Mouse (Mus musculus) forebrain, embryonic 16.5 days (tissue): ENCODE measurements around the gene Ccdc162. TPM values are rescaled to one million over a fixed set of nuclear protein-coding genes. Genes with fewer than 3 reads are reported as not detected.
"Not testable (repeated sequence)": the region's sequence is repeated elsewhere in the genome, so short reads cannot be mapped to it uniquely, and the experiment has no call there.

Source experiments
- ATAC-seq: fragments of 200-750 bp; cut with Nextera tagmentation; 2 replicates; pipeline ENCODE4 v1.8.0; 2017; ENCODE audit warnings: mild to moderate bottlenecking, moderate library complexity
- H3K27ac ChIP-seq: fragments of 300-500 bp; sonication (generic); 2 replicates; pipeline ENCODE4 v1.5.1; 2014; ENCODE audit warnings: low read length, control low read depth
- H3K27me3 ChIP-seq: fragments of 300-500 bp; sonication (generic); replicated peaks from 2 replicates; pipeline ENCODE4 v1.6.1; 2014; ENCODE audit warnings: low read length; ENCODE audit not compliant: control insufficient read depth, insufficient read depth
- H3K36me3 ChIP-seq: fragments of 300-500 bp; sonication (generic); 2 replicates; pipeline ENCODE4 v1.6.1; 2014; ENCODE audit not compliant: control insufficient read depth, insufficient read depth
- H3K4me1 ChIP-seq: fragments of 300-500 bp; sonication (generic); replicated peaks from 2 replicates; pipeline ENCODE4 v1.6.1; 2014; ENCODE audit warnings: low read length; ENCODE audit not compliant: control insufficient read depth, insufficient read depth
- H3K4me2 ChIP-seq: fragments of 300-500 bp; sonication (generic); 2 replicates; pipeline ENCODE4 v1.6.1; 2014; ENCODE audit warnings: mild to moderate bottlenecking, low read length, control low read depth
- H3K4me3 ChIP-seq: fragments of 300-500 bp; sonication (generic); replicated peaks from 2 replicates; pipeline ENCODE4 v1.5.1; 2014; ENCODE audit warnings: mild to moderate bottlenecking, low read length, control low read depth
- H3K9ac ChIP-seq: fragments of 300-500 bp; sonication (generic); replicated peaks from 2 replicates; pipeline ENCODE4 v1.6.1; 2014; ENCODE audit warnings: low read depth, low read length, control low read depth
- H3K9me3 ChIP-seq: fragments of 300-500 bp; sonication (generic); 2 replicates; pipeline ENCODE4 v1.6.1; 2016; ENCODE audit warnings: low read length; ENCODE audit not compliant: control insufficient read depth
- WGBS: fragments of 180-500 bp; shearing (Covaris S2); extraction: QIAGEN DNeasy Blood & Tissue Kit; methylation state at CpG from one replicate; pipeline ENCODE4 v1.1.7; 2014; 5-methylcytosine and 5-hydroxymethylcytosine counted together
- polyA plus RNA-seq: library from polyadenylated mRNA; unstranded; fragments of >200 nt; fragmentation: Nextera tagmentation; extraction: Ambion mirVana; gene quantifications from 2 replicates; pipeline ENCODE4 v1.2.1, GENCODE M21; 2015

Ccdc162 gene
- polyA plus RNA-seq, 1 experiment from 2014 or later, result 0.44 TPM

GRCm38 (mm10) chr10:41655684-41656083 is 60.8 kb downstream of the Ccdc162 start:
- H3K9me3 ChIP-seq, H3K4me3 ChIP-seq, H3K27ac ChIP-seq, H3K4me1 ChIP-seq, H3K4me2 ChIP-seq, H3K36me3 ChIP-seq, ATAC-seq, H3K27me3 ChIP-seq, H3K9ac ChIP-seq: not testable (repeated sequence)

- Histone ChIP-seq H3K9me3 (no peaks in the 10 kb centered on the region), H3K27me3 (no peaks in the 10 kb centered on the region), H3K4me2 (no peak overlapping the region), H3K4me3 (no peak overlapping the region), H3K27ac (no peak overlapping the region), H3K9ac (no peak overlapping the region), H3K36me3 (no peaks in the 10 kb centered on the region), H3K4me1 (peaks cover 9% of the 10 kb centered on the region)
- ATAC-seq, result no peak
- 82% methylated on average over 7 of the region's 7 CpGs for WGBS
Measured at GRCm38 (mm10) chr10:41652988-41653387, 63.4 kb downstream of the Ccdc162 start.

- Histone ChIP-seq H3K4me1 (peaks cover 9% of the 10 kb centered on the region), H3K9me3 (no peaks in the 10 kb centered on the region), H3K4me2 (no peak overlapping the region), H3K27ac (no peak overlapping the region), H3K9ac (no peak overlapping the region), H3K27me3 (no peaks in the 10 kb centered on the region), H3K36me3 (no peaks in the 10 kb centered on the region), H3K4me3 (no peak overlapping the region)
- ATAC-seq, result no peak; the same call in 1 of the 2 replicates
- WGBS, result 28% methylated on average over 6 of the region's 6 CpGs
Measured at GRCm38 (mm10) chr10:41652094-41652775, 64.2 kb downstream of the Ccdc162 start.

GRCm38 (mm10) chr10:41651532-41651931 is 64.9 kb downstream of the Ccdc162 start:
- Histone ChIP-seq H3K4me3 (no peak overlapping the region), H3K4me1 (peaks cover 12% of the 10 kb centered on the region), H3K27ac (no peak overlapping the region), H3K4me2 (no peak overlapping the region), H3K36me3 (no peaks in the 10 kb centered on the region), H3K9me3 (no peaks in the 10 kb centered on the region), H3K27me3 (no peaks in the 10 kb centered on the region), H3K9ac (no peak overlapping the region)
- no peak for ATAC-seq
- 62% methylated on average over 3 of the region's 3 CpGs for WGBS

GRCm38 (mm10) chr10:41649186-41649585 is 67.2 kb downstream of the Ccdc162 start:
- Histone ChIP-seq H3K4me3 (no peak overlapping the region), H3K27ac (no peak overlapping the region), H3K9ac (no peak overlapping the region), H3K27me3 (no peaks in the 10 kb centered on the region), H3K9me3 (no peaks in the 10 kb centered on the region), H3K4me1 (peaks cover 12% of the 10 kb centered on the region), H3K4me2 (no peak overlapping the region), H3K36me3 (no peaks in the 10 kb centered on the region)
- no peak for ATAC-seq
- 87% methylated on average over 3 of the region's 5 CpGs for WGBS

- H3K27ac ChIP-seq, result no peak overlapping the region
- no peaks in the 10 kb centered on the region for H3K4me1 ChIP-seq
- H3K9me3 ChIP-seq, result no peaks in the 10 kb centered on the region
- H3K27me3 ChIP-seq, result no peaks in the 10 kb centered on the region
- no peaks in the 10 kb centered on the region for H3K36me3 ChIP-seq
- 73% methylated on average over 3 of the region's 3 CpGs for WGBS
- no peak overlapping the region for H3K4me2 ChIP-seq
- H3K9ac ChIP-seq, result no peak overlapping the region
- H3K4me3 ChIP-seq, result no peak overlapping the region
- ATAC-seq, result no peak
Measured at GRCm38 (mm10) chr10:41638776-41639175, 77.7 kb downstream of the Ccdc162 start.

GRCm38 (mm10) chr10:41635276-41636033 is 81.0 kb downstream of the Ccdc162 start:
- H3K27ac ChIP-seq, result no peak overlapping the region
- 72% methylated on average over 9 of the region's 9 CpGs for WGBS
- no peaks in the 10 kb centered on the region for H3K36me3 ChIP-seq
- no peak overlapping the region for H3K4me3 ChIP-seq
- H3K4me2 ChIP-seq, result no peak overlapping the region
- H3K9me3 ChIP-seq, result no peaks in the 10 kb centered on the region
- ATAC-seq, result no peak
- no peaks in the 10 kb centered on the region for H3K27me3 ChIP-seq
- H3K4me1 ChIP-seq, result no peaks in the 10 kb centered on the region
- no peak overlapping the region for H3K9ac ChIP-seq

- Histone ChIP-seq H3K4me3 (no peak overlapping the region), H3K36me3 (no peaks in the 10 kb centered on the region), H3K27ac (no peak overlapping the region), H3K4me2 (no peak overlapping the region), H3K9ac (no peak overlapping the region), H3K27me3 (no peaks in the 10 kb centered on the region), H3K4me1 (no peaks in the 10 kb centered on the region), H3K9me3 (no peaks in the 10 kb centered on the region)
- ATAC-seq, result no peak
- WGBS, result 97% methylated on average over 11 of the region's 11 CpGs
Measured at GRCm38 (mm10) chr10:41633801-41634200, 82.6 kb downstream of the Ccdc162 start.

- Histone ChIP-seq H3K4me1 (no peaks in the 10 kb centered on the region), H3K27ac (no peak overlapping the region), H3K27me3 (no peaks in the 10 kb centered on the region), H3K9ac (no peak overlapping the region), H3K4me3 (no peak overlapping the region), H3K9me3 (no peaks in the 10 kb centered on the region), H3K4me2 (no peak overlapping the region), H3K36me3 (no peaks in the 10 kb centered on the region)
- ATAC-seq, result no peak
- 93% methylated on average over 1 of the region's 1 CpGs for WGBS
Measured at GRCm38 (mm10) chr10:41632062-41632461, 84.4 kb downstream of the Ccdc162 start.
